Mouse (Mus musculus) MN1 (cell line): ENCODE measurements around the gene Olfr594.
"Not testable (repeated sequence)": the region's sequence is repeated elsewhere in the genome, so short reads cannot be mapped to it uniquely, and the experiment has no call there.

ENCODE experiments used
- DNase-seq: peaks from one replicate; pipeline ENCODE4 v3.0.0-alpha.2; 2016; ENCODE audit warnings: low spot score

Gene Olfr594

DNA sequence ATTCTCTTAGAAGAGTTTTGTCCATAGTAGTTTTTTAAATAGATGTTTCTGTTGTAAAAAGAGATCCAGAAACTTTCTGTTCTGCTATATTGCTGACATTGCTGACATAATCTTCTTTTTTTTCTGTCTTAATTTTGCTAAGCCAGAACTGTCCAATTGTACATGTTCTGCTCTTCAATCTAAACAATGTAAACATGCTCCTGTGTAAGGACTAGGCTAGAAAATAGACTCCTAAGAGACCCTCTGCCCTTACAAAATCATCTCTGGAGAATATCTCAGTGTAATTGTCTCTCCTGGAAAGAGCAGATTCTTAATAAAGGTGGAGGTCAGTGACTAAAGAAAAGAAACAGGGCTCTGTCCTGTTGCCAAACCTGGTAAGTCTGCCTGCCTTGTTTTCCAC is at the start of gene Olfr594:
Olfr594 (plus strand) TSS at position 301 of the 400 bp plus-strand sequence.
- DNase-seq, result no peak

DNA sequence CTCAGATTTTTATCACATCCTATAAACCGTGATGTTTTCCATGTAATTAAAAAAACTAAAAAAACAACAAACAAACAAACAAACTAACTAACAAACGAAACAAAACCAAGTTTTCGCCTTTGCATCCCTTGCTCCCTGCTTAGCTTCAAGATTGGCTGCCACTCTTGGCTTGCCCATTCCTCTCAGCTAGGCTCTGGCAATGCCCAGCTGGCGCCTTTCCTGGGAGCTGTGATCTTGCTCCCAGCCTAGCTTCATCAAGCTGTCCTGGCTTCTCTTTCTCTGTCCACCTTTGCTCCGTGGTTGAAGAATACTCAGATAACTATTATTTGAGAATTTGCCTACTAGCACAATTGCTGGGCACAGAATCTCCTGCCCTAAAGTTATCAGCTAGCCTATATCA is 47.1 kb upstream of the Olfr594 start:
- DNase-seq, result no peak

- DNase-seq, result no peak
Observed at GRCm38 (mm10) chr7:103178240-103178639, 38.6 kb upstream of the Olfr594 start, which contains the start of gene Olfr591. TSS of gene Olfr591 (minus strand) at chr7:103178340.

DNA sequence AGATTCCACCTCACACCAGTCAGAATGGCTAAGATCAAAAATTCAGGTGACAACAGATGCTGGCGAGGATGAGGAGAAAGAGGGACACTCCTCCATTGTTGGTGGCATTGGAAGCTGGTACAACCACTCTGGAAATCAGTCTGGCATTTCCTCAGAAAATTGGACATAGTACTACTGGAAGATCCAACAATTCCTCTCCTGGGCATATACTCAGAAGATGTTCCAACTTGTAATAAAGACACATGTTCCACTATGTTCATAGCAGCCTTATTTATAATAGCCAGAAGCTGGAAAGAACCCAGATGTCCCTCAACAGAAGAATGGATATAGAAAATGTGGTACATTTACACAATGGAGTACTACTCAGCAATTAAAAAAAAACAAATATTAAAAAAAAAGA is 32.3 kb upstream of the Olfr594 start, which contains the start of gene Olfr592:
Olfr592 (plus strand) TSS at position 301 of the 400 bp plus-strand sequence.
- DNase-seq, result not testable (repeated sequence)

GRCm38 (mm10) chr7:103211562-103211961 is 5.2 kb upstream of the Olfr594 start, which contains the start of gene Olfr593:
TSS of gene Olfr593 (plus strand) at chr7:103211862.
- DNase-seq, result no peak

DNA sequence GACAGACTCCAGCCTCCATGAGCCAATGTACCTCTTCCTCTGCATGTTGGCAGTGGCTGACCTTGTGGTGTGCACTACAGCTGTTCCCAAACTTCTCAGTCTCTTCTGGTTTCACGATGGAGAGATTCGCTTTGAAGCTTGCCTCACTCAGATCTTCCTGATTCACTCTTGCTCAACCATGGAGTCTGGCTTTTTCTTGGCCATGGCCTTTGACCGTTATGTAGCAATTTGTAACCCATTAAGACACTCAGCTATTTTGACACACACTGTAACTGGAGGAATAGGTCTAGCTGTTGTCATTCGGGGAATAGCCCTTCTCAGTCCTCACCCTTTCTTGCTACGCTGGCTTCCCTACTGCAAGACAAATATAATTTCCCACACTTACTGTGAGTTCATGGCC is 4.7 kb upstream of the Olfr594 start:
- not testable (repeated sequence) for DNase-seq

DNA sequence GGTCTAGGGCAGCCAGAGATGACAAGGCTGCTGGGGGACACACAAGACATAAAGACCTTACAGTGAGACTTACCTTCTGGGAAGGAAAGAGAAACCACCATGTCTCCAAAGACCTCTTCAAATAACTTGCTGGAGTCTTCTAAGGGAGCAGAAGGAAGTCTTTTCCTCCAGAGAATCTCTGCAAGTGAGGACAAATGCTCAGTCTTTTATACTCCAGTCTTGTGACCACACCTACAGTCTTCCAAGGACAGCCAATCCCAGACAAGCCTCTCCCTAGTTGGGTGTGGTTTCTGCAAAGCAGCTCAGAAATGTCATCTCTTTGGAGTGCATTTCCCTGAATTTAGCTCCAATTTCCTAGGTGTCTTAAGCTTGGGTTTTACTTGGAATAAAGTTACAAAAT is 35.6 kb downstream of the Olfr594 start, which contains the start of gene Usp17ld:
Usp17ld (minus strand) TSS at position 101 of the 400 bp plus-strand sequence.
- not testable (repeated sequence) for DNase-seq
